Mouse (Mus musculus) inflammation-experienced regulatory T-cells, adult 16 weeks (primary cell): ENCODE data around the gene Zc3h13. TPM values are rescaled to one million over a fixed set of nuclear protein-coding genes. Genes with fewer than 3 reads are reported as not detected.

Experiments used
- polyA plus RNA-seq: library from polyadenylated mRNA; unstranded; fragments of 100-300 nt; shearing (Covaris generic); gene quantifications from one replicate; pipeline ENCODE4 v1.2.1, GENCODE M21; 2017

Zc3h13 gene
- 51.6 TPM for polyA plus RNA-seq

GRCm38 (mm10) chr14:75284193-75284915 lies at the start of gene Zc3h13:
Zc3h13 (plus strand) TSS chr14:75284373.

DNA sequence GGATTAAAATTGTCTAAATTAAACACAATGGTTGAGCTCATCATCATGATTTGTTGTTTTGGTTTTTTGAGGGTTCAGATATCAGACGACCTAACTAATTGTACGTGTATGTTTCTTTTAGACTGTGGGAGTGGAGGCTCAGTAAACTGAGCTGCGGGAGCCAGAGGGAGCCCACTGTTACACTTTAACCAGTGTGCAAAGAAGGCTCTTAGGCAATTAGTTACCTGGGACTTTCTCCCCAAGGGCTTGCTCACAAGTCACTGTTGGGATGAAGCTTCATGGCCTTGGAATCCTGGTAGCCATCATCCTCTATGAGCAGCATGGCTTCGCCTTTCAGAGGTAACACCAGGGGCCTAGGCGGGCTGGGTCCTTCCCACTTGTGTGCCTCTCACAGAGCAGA lies 42.1 kb upstream of the Zc3h13 start, which contains the start of gene Cpb2:
Gene Cpb2, plus strand, starts transcription at position 201 of the 400 bp plus-strand sequence.

Other genes with a start within 250 kb of the Zc3h13 start
- not detected for gene Lrrc63, start 153.5 kb upstream of the Zc3h13 start, polyA plus RNA-seq
- gene Lcp1, start 153.3 kb upstream of the Zc3h13 start, polyA plus RNA-seq = 1,547 TPM
- gene Cpb2, start 42.1 kb upstream of the Zc3h13 start, polyA plus RNA-seq = not detected
- gene Siah3, start 171.6 kb downstream of the Zc3h13 start, polyA plus RNA-seq = 1.2 TPM